Mouse (Mus musculus): ENCODE data around the gene Zfp622. TPM values are rescaled to one million over a fixed set of nuclear protein-coding genes. Genes with fewer than 3 reads are reported as not detected.
"Not testable (repeated sequence)": the region's sequence is repeated elsewhere in the genome, so short reads cannot be mapped to it uniquely, and the experiment has no call there.

Gene Zfp622
- polyA plus RNA-seq, 1 experiment from 2014 or later = 27.9 TPM

DNA sequence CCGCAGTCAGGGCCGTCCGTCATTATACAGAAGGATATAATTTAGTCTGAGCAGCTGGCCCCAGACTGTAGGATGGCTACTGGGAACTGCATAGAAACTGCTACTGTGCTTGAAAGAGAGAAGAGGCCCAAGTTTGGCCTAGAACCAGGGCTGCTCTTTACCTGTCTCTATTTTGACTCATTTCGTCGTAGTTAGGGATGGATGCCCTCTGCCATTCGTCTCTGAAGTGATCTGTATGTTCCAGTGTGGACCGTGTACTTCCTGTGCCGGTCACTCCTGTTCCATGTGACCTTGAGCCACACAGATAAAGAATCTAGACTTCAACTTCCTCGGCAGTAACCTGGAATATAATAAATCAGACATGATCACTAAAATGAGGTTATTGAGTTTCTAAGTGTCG lies 26.5 kb upstream of the Zfp622 start:
- Histone ChIP-seq H3K4me2 (no peak overlapping the region), H3K36me3 (ENCODE audit: control insufficient read depth, insufficient read depth, low read length) (no peaks in the 10 kb centered on the region), H3K27me3 (replicated peaks; ENCODE audit: control insufficient read depth, insufficient read depth, low read length) (no peaks in the 10 kb centered on the region), H3K4me3 (ENCODE audit: low read depth, low read length) (no peak overlapping the region), H3K9me3 (ENCODE audit: control insufficient read depth, low read length) (no peaks in the 10 kb centered on the region), H3K9ac (ENCODE audit: low read depth, low read length) (no peak overlapping the region), H3K27ac (ENCODE audit: low read depth, low read length) (no peak overlapping the region), H3K4me1 (replicated peaks; ENCODE audit: control insufficient read depth, insufficient read depth, low read length) (no peaks in the 10 kb centered on the region)
- WGBS = 80% methylated on average over 10 of the region's 10 CpGs
- DNase-seq (ENCODE audit: low spot score) (no peak), ATAC-seq (replicated peaks; ENCODE audit: low FRiP score) (no peak)

DNA sequence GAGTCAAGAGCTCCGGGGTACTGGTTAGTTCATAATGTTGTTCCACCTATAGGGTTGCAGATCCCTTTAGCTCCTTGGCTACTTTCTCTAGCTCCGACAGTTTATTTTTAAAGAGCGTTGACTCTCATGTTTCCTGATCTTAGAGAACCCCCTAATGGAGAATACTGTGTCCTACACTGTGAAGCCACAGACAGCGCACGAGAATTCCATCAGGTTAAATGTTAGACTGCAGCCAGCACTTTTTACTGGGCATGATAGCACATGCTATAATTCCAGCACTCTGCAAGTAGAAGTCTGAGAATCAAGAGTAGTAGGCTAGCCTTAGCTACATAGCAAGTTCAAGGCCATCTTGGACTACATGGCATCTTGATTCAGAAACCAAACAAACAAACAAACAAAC lies 24.8 kb upstream of the Zfp622 start:
- no peak overlapping the region for H3K4me3 ChIP-seq (ENCODE audit: low read depth, low read length)
- no peaks in the 10 kb centered on the region for H3K36me3 ChIP-seq (ENCODE audit: control insufficient read depth, insufficient read depth, low read length)
- DNase-seq (ENCODE audit: low spot score) = no peak
- no peaks in the 10 kb centered on the region for H3K4me1 ChIP-seq (replicated peaks; ENCODE audit: control insufficient read depth, insufficient read depth, low read length)
- ATAC-seq (replicated peaks; ENCODE audit: low FRiP score) = 0 out of 2 replicates have a peak, but pooled peaks have one; percentile 43
- no peak overlapping the region for H3K9ac ChIP-seq (ENCODE audit: low read depth, low read length)
- no peak overlapping the region for H3K27ac ChIP-seq (ENCODE audit: low read depth, low read length)
- no peaks in the 10 kb centered on the region for H3K27me3 ChIP-seq (replicated peaks; ENCODE audit: control insufficient read depth, insufficient read depth, low read length)
- no peak overlapping the region for H3K4me2 ChIP-seq
- WGBS = 40% methylated on average over 5 of the region's 5 CpGs
- no peaks in the 10 kb centered on the region for H3K9me3 ChIP-seq (ENCODE audit: control insufficient read depth, low read length)

DNA sequence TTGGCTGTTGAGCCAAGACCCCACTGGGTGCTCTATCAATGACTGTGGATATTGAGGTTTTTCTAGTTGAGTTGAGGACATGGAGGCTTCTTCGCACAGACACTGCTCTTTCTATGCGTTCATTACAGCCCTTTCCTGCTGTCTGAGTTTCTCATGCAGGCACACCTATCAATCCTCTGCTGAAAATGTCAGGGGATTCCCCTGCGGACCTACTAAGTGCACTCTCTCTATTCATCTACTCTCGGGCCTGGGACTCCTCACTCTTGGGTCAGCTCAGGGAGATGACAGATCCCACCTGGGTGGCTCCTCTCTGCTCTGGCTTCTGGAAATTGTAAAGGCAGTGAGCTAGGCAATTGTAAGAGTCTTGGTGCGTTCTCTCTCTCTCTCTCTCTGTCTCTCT lies 23.9 kb upstream of the Zfp622 start:
- Histone ChIP-seq H3K9me3 (ENCODE audit: control insufficient read depth, low read length) (no peaks in the 10 kb centered on the region), H3K4me1 (replicated peaks; ENCODE audit: control insufficient read depth, insufficient read depth, low read length) (no peaks in the 10 kb centered on the region), H3K27me3 (replicated peaks; ENCODE audit: control insufficient read depth, insufficient read depth, low read length) (no peaks in the 10 kb centered on the region), H3K36me3 (ENCODE audit: control insufficient read depth, insufficient read depth, low read length) (no peaks in the 10 kb centered on the region), H3K9ac (ENCODE audit: low read depth, low read length) (no peak overlapping the region), H3K4me3 (ENCODE audit: low read depth, low read length) (no peak overlapping the region), H3K27ac (ENCODE audit: low read depth, low read length) (no peak overlapping the region), H3K4me2 (no peak overlapping the region)
- 82% methylated on average over 5 of the region's 5 CpGs for WGBS
- DNase-seq (ENCODE audit: low spot score) (no peak), ATAC-seq (replicated peaks; ENCODE audit: low FRiP score) (no peak)

DNA sequence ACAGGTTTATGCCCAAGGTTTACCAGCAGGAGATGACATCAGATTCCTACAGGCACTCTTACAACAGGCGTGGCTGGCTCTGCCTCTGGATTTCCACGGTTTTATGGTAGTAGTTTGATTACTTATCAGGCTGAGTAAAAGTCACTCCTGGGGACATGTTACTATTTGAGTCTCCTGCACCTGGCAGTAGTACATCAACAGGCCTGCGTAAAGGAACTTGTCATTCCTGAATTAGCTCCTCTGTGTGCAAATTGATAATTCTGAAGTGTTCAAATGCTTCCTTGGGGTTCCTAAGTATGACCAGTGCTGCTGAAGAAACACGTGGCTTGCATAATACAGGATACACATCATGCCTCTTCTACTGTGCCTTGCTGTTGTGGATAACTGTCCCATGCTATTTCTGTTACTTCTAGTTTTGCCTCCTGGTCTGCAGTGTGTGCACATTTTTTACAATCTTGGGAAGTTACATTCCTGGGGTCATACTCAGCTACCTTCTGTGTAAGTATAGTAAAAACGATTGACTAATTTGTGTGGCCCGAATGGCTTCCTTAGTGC lies 17.9 kb upstream of the Zfp622 start:
- H3K4me1 ChIP-seq (replicated peaks; ENCODE audit: control insufficient read depth, insufficient read depth, low read length) = no peaks in the 10 kb centered on the region
- H3K4me3 ChIP-seq (ENCODE audit: low read depth, low read length) = no peak overlapping the region
- no peak overlapping the region for H3K4me2 ChIP-seq
- no peaks in the 10 kb centered on the region for H3K36me3 ChIP-seq (ENCODE audit: control insufficient read depth, insufficient read depth, low read length)
- no peak overlapping the region for H3K27ac ChIP-seq (ENCODE audit: low read depth, low read length)
- WGBS = 59% methylated on average over 6 of the region's 6 CpGs
- no peak for ATAC-seq (replicated peaks; ENCODE audit: low FRiP score)
- DNase-seq (ENCODE audit: low spot score) = no peak
- H3K9ac ChIP-seq (ENCODE audit: low read depth, low read length) = no peak overlapping the region
- no peaks in the 10 kb centered on the region for H3K9me3 ChIP-seq (ENCODE audit: control insufficient read depth, low read length)
- H3K27me3 ChIP-seq (replicated peaks; ENCODE audit: control insufficient read depth, insufficient read depth, low read length) = no peaks in the 10 kb centered on the region

DNA sequence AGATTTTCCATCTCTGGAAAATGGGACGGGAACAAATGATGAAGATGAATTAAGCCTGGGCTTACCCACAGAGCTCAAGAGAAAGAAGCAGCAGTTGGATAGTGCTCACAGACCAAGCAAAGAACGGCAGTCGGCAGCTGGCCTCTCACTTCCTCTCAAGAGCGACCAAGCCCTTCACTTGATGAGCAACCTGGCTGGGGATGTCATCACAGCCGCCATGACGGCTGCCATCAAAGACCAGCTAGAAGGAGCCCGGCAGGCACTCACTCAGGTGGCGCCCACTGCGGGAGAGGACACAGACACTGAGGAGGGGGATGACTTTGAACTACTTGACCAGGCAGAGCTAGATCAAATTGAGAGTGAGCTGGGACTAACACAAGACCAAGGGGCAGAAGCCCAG lies 12.6 kb upstream of the Zfp622 start:
- ATAC-seq (replicated peaks; ENCODE audit: low FRiP score) (no peak), DNase-seq (ENCODE audit: low spot score) (no peak)
- Histone ChIP-seq H3K4me3 (ENCODE audit: low read depth, low read length) (no peak overlapping the region), H3K9ac (ENCODE audit: low read depth, low read length) (no peak overlapping the region), H3K9me3 (ENCODE audit: control insufficient read depth, low read length) (no peaks in the 10 kb centered on the region), H3K4me2 (no peak overlapping the region), H3K4me1 (replicated peaks; ENCODE audit: control insufficient read depth, insufficient read depth, low read length) (no peaks in the 10 kb centered on the region), H3K27ac (ENCODE audit: low read depth, low read length) (no peak overlapping the region), H3K27me3 (replicated peaks; ENCODE audit: control insufficient read depth, insufficient read depth, low read length) (no peaks in the 10 kb centered on the region), H3K36me3 (ENCODE audit: control insufficient read depth, insufficient read depth, low read length) (no peaks in the 10 kb centered on the region)
- WGBS = 65% methylated on average over 9 of the region's 9 CpGs

DNA sequence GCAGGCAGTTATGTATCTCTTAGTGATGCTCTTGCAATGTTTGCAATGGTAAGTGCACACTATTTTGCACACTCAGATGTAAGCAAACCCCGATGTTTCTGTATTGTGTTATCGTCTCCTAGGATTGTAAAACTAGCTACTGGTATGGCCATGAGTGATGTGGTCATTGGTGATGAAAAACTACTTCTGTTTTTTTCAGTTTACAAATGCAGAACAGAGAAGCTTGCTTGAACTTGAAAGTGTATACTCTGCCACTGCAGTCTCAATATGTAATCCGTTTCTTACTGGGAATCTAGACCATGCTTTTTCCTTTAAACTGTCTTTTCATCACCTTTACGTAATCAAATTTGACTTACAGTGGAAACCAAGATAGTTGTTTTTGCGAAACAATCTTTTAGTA lies 11.4 kb upstream of the Zfp622 start:
- ATAC-seq (replicated peaks; ENCODE audit: low FRiP score) (no peak), DNase-seq (ENCODE audit: low spot score) (no peak)
- 78% methylated on average over 5 of the region's 5 CpGs for WGBS
- no peak overlapping the region for H3K4me2 ChIP-seq
- no peaks in the 10 kb centered on the region for H3K9me3 ChIP-seq (ENCODE audit: control insufficient read depth, low read length)
- no peak overlapping the region for H3K27ac ChIP-seq (ENCODE audit: low read depth, low read length)
- H3K27me3 ChIP-seq (replicated peaks; ENCODE audit: control insufficient read depth, insufficient read depth, low read length) = no peaks in the 10 kb centered on the region
- H3K4me3 ChIP-seq (ENCODE audit: low read depth, low read length) = no peak overlapping the region
- H3K36me3 ChIP-seq (ENCODE audit: control insufficient read depth, insufficient read depth, low read length) = no peaks in the 10 kb centered on the region
- no peak overlapping the region for H3K9ac ChIP-seq (ENCODE audit: low read depth, low read length)
- no peaks in the 10 kb centered on the region for H3K4me1 ChIP-seq (replicated peaks; ENCODE audit: control insufficient read depth, insufficient read depth, low read length)

DNA sequence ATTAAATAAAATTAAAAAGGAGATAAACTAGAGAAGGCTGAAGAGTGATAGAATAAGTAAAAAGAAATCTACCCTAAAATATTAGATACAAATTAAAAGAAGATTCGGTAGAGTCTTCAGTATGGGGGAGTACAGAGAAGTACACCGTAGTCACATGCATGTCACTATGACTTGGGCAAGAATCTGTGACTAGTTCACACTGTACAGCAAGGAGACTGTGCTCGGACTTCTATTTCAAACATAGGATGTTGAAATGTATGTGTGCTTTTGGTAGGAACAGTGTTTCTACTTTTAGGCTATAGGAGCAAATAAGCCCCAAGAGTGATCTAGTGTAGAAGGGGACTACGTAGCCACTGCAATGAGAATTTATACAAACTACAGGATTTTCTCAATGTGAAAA lies 9.8 kb upstream of the Zfp622 start:
- Histone ChIP-seq H3K4me2 (no peak overlapping the region), H3K4me3 (ENCODE audit: low read depth, low read length) (no peak overlapping the region), H3K27me3 (replicated peaks; ENCODE audit: control insufficient read depth, insufficient read depth, low read length) (no peaks in the 10 kb centered on the region), H3K36me3 (ENCODE audit: control insufficient read depth, insufficient read depth, low read length) (no peaks in the 10 kb centered on the region), H3K9me3 (ENCODE audit: control insufficient read depth, low read length) (no peaks in the 10 kb centered on the region), H3K9ac (ENCODE audit: low read depth, low read length) (no peak overlapping the region), H3K4me1 (replicated peaks; ENCODE audit: control insufficient read depth, insufficient read depth, low read length) (no peaks in the 10 kb centered on the region), H3K27ac (ENCODE audit: low read depth, low read length) (no peak overlapping the region)
- DNase-seq (ENCODE audit: low spot score) (no peak), ATAC-seq (replicated peaks; ENCODE audit: low FRiP score) (no peak)
- 89% methylated on average over 4 of the region's 4 CpGs for WGBS

DNA sequence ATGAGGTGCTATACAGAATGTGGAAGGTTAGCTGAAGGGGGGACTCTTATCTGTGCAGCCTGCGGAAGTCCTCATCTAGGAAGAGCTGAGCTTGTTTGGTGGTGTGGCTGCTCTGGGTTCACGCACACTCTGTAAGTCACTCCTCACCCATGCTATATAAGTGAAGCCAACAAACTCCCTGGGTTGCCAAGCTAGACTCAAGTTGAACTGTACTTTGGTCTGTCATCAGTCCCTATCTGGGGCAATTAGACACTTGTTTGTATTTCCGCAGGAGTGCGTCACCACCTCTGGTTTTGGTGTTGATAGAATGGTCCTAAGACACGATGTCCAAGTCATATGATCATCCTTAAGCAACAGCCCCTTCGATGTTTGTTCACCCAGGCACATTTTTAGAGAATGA lies 8.4 kb upstream of the Zfp622 start:
- H3K4me1 ChIP-seq (replicated peaks; ENCODE audit: control insufficient read depth, insufficient read depth, low read length) = no peaks in the 10 kb centered on the region
- H3K4me3 ChIP-seq (ENCODE audit: low read depth, low read length) = no peak overlapping the region
- no peaks in the 10 kb centered on the region for H3K27me3 ChIP-seq (replicated peaks; ENCODE audit: control insufficient read depth, insufficient read depth, low read length)
- H3K9ac ChIP-seq (ENCODE audit: low read depth, low read length) = no peak overlapping the region
- H3K27ac ChIP-seq (ENCODE audit: low read depth, low read length) = no peak overlapping the region
- WGBS = 82% methylated on average over 6 of the region's 6 CpGs
- no peaks in the 10 kb centered on the region for H3K36me3 ChIP-seq (ENCODE audit: control insufficient read depth, insufficient read depth, low read length)
- H3K4me2 ChIP-seq = no peak overlapping the region
- no peaks in the 10 kb centered on the region for H3K9me3 ChIP-seq (ENCODE audit: control insufficient read depth, low read length)
- ATAC-seq (replicated peaks; ENCODE audit: low FRiP score) (no peak), DNase-seq (ENCODE audit: low spot score) (no peak)

DNA sequence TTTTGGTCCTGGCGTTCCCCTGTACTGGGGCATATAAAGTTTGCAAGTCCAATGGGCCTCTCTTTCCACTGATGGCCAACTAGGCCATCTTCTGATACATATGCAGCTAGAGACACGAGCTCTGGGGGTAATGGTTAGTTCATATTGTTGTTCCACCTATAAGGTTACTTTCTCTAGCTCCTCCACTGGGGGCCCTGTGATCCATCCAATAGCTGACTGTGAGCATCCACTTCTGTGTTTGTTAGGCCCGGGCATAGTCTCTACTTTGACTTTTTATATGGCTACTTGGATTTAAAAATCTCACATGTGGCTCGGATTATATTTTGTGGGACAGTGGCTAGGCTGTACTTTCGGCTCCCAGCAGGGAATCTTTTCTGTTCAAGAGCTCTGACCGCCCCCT lies 552 bp upstream of the Zfp622 start:
- not testable (repeated sequence) for H3K27ac ChIP-seq (ENCODE audit: low read depth, low read length); H3K9me3 ChIP-seq (ENCODE audit: control insufficient read depth, low read length); H3K27me3 ChIP-seq (replicated peaks; ENCODE audit: control insufficient read depth, insufficient read depth, low read length); H3K36me3 ChIP-seq (ENCODE audit: control insufficient read depth, insufficient read depth, low read length); DNase-seq (ENCODE audit: low spot score)
- WGBS = 23% methylated on average over 6 of the region's 6 CpGs
- H3K4me3 ChIP-seq (ENCODE audit: low read depth, low read length) = peak overlapping the region; percentile 98
- ATAC-seq (replicated peaks; ENCODE audit: low FRiP score) = peak; percentile 11; the same call in 1 of the 2 replicates
- H3K4me2 ChIP-seq = peak overlapping the region; percentile 70
- peaks cover 11% of the 10 kb centered on the region for H3K4me1 ChIP-seq (replicated peaks; ENCODE audit: control insufficient read depth, insufficient read depth, low read length)
- peak overlapping the region; percentile 64 for H3K9ac ChIP-seq (ENCODE audit: low read depth, low read length)

All from liver, embryonic 11.5 days (tissue).